Mouse (Mus musculus) midbrain, embryonic 10.5 days (tissue): ENCODE data around the gene Nfia. TPM values are rescaled to one million over a fixed set of nuclear protein-coding genes. Genes with fewer than 3 reads are reported as not detected.

Experiments used
- DNase-seq: peaks from one replicate; pipeline ENCODE4 v3.0.0-alpha.2; 2017; ENCODE audit warnings: low spot score
- H3K27ac ChIP-seq: fragments of 300-500 bp; sonication (generic); replicated peaks from 2 replicates; pipeline ENCODE4 v1.5.1; 2016; ENCODE audit warnings: mild to moderate bottlenecking
- H3K27me3 ChIP-seq: fragments of 300-500 bp; sonication (generic); 2 replicates; pipeline ENCODE4 v1.6.1; 2016; ENCODE audit warnings: low read depth, mild to moderate bottlenecking; ENCODE audit not compliant: poor library complexity, severe bottlenecking
- H3K36me3 ChIP-seq: fragments of 300-500 bp; sonication (generic); 2 replicates; pipeline ENCODE4 v1.6.1; 2016; ENCODE audit warnings: mild to moderate bottlenecking, moderate library complexity
- H3K4me1 ChIP-seq: fragments of 300-500 bp; sonication (generic); 2 replicates; pipeline ENCODE4 v1.6.1; 2016
- H3K4me3 ChIP-seq: fragments of 300-500 bp; sonication (generic); 2 replicates; pipeline ENCODE4 v1.5.1; 2016; ENCODE audit warnings: mild to moderate bottlenecking, moderate library complexity
- H3K9me3 ChIP-seq: fragments of 300-500 bp; sonication (generic); replicated peaks from 2 replicates; pipeline ENCODE4 v1.6.1; 2016; ENCODE audit warnings: mild to moderate bottlenecking
- WGBS: fragments of 180-500 bp; shearing (Covaris S2); methylation state at CpG from one replicate; pipeline ENCODE4 v1.1.7; 2016; 5-methylcytosine and 5-hydroxymethylcytosine counted together
- polyA plus RNA-seq: library from polyadenylated mRNA; unstranded; fragments of >200 nt; fragmentation: Nextera tagmentation; extraction: Ambion mirVana; gene quantifications from 2 replicates; pipeline ENCODE4 v1.2.1, GENCODE M21; 2016

Nfia gene
- polyA plus RNA-seq, 1 experiment from 2014 or later: 5.9 TPM

DNA sequence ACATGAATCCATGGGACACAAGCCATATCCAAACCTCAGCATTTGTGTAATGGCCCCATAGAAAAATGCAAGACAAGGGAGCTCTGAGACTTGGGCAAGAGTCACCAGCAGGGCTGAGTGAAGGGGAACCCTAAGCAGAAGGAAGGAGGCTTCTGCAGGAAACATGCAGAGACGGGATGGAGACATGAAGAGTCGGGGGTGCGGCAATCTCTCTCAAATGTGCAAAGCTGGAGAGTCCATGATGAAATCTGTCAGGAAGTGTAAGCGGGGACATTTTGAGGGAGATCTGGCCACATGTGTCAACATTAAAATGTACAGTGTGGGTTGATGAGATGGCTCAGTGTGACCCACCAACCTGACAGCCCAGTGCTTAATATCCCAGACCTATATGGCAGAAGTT lies 361.5 kb downstream of the Nfia start:
- DNase-seq: no peak
- H3K9me3 ChIP-seq: no peaks in the 10 kb centered on the region
- WGBS: 94% methylated on average over 4 of the region's 4 CpGs
- H3K4me3 ChIP-seq: no peak overlapping the region
- H3K27ac ChIP-seq: no peak overlapping the region
- no peaks in the 10 kb centered on the region for H3K4me1 ChIP-seq
- no peaks in the 10 kb centered on the region for H3K27me3 ChIP-seq
- no peaks in the 10 kb centered on the region for H3K36me3 ChIP-seq

DNA sequence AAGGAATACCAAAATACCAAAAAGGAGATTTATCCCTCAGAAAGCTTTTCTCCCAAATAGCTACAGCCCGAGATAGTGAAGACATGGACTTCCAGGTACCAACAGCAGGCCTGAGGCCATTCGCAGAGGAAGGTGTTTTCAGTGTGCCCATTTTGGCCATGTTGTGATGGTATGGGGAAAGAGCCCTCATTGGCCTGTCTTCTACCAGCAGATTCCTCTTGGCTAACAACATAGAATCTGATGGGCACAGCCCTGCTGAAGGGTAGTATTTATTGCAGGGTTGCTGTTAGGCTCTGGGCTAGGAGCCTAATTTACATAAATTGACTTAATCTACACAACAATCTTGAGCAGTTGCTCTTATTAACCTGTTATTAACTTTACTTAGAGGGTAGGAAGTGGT lies 363.5 kb downstream of the Nfia start:
- H3K36me3 ChIP-seq: no peaks in the 10 kb centered on the region
- no peaks in the 10 kb centered on the region for H3K4me1 ChIP-seq
- DNase-seq: no peak
- 94% methylated on average over 2 of the region's 2 CpGs for WGBS
- H3K9me3 ChIP-seq: no peaks in the 10 kb centered on the region
- H3K4me3 ChIP-seq: no peak overlapping the region
- H3K27ac ChIP-seq: no peak overlapping the region
- H3K27me3 ChIP-seq: no peaks in the 10 kb centered on the region

DNA sequence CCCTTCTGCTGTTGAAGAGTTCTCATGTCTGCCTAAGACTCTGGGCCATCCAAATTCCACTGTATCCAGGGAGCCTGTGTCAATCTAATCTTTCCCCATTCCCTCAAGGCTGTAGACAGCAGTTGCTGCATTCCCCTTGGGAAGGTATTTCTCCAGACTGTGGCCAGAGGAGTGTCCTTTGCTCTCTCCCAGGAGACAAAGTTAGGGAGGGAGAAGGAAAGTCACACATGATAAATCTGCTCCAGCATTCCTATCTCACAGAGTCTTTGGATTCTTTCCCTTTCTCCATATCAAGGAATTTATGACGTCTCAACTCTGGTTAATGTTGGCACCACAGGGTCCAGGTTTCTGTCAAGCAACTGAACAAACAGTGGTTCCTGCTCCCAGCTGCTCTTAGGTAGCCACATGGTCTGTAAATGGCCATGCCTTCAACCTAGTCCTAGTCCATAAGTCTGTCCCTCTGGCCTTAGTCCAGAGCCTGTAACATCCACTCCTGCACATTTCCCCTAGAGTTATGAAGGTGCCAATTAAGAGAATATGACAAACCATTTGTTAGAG lies 370.4 kb downstream of the Nfia start:
- H3K4me1 ChIP-seq: no peaks in the 10 kb centered on the region
- H3K36me3 ChIP-seq: no peaks in the 10 kb centered on the region
- no peak overlapping the region for H3K27ac ChIP-seq
- no peak for DNase-seq
- H3K4me3 ChIP-seq: no peak overlapping the region
- no peaks in the 10 kb centered on the region for H3K27me3 ChIP-seq
- 91% methylated on average over 1 of the region's 1 CpGs for WGBS
- no peaks in the 10 kb centered on the region for H3K9me3 ChIP-seq

DNA sequence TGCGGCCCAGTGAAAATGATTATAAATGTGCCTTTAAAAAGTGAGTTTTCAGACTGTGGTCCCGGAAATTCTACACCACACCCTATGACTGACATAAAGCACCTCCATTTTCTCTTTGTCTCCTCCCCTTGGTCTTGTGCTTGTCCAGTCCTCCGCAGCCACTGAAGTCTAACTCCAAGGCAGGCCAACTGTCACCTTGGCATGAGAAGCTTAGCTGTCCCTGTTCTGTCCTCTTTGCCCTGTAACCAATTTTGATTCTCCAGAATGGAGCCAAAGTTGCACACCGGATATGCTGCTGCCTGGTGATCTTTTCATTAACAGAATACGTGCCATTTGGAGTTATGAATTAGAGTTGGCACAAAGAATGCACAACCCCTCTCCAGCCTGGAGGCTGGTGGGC lies 378.0 kb downstream of the Nfia start:
- Histone ChIP-seq H3K27ac (no peak overlapping the region), H3K9me3 (no peaks in the 10 kb centered on the region), H3K4me1 (no peaks in the 10 kb centered on the region), H3K27me3 (no peaks in the 10 kb centered on the region), H3K4me3 (no peak overlapping the region), H3K36me3 (no peaks in the 10 kb centered on the region)
- WGBS: 91% methylated on average over 5 of the region's 5 CpGs
- no peak for DNase-seq

DNA sequence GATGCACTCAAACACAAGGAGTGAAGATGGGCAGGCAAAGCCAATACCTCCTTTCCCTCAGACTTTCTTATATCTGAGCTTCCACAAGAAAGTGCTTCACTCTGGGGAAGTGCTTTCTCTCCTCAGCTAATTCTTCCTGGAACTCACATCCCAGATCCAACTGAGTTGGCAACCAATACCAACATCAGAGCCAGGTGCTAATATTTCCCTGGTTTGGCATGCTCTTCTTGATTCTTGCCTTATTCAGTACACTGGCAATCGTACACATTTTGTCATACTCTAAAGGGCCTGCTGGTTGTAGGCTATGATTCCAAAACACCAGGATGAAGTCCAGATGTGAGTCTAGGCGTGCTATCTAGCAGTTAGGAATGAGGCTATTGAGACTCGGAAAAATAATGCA lies 385.4 kb downstream of the Nfia start:
- Histone ChIP-seq H3K4me1 (no peaks in the 10 kb centered on the region), H3K4me3 (no peak overlapping the region), H3K9me3 (no peaks in the 10 kb centered on the region), H3K27me3 (no peaks in the 10 kb centered on the region), H3K27ac (no peak overlapping the region), H3K36me3 (no peaks in the 10 kb centered on the region)
- no peak for DNase-seq
- 88% methylated on average over 3 of the region's 3 CpGs for WGBS

DNA sequence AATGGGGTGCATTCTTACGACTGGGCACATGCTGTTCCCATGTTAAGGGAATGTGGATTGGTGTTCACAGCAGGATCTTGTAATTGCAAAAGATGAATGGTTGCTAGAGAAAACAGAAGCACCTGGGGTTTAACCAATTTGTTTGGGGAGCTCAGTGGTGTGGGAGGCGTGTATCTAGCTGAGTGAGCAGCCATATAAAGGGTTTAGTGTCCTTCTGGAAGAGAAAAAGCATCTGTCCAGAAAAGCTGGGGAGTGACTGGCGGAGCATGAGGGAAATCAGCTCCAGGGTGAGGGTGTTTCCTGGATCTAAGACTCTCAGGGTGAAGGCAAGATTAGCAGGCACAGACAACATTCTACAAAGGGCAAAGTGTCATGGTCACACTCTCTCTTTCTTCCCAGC lies 393.8 kb downstream of the Nfia start:
- no peak for DNase-seq
- 58% methylated on average over 3 of the region's 3 CpGs for WGBS
- Histone ChIP-seq H3K27me3 (no peaks in the 10 kb centered on the region), H3K36me3 (no peaks in the 10 kb centered on the region), H3K27ac (no peak overlapping the region), H3K4me3 (no peak overlapping the region), H3K4me1 (0 out of 2 replicates have a peak, but pooled peaks cover 5% of the 10 kb centered on the region), H3K9me3 (no peaks in the 10 kb centered on the region)

Other genes starting within 250 kb of the Nfia start
- 2.7 and 3.9 TPM in 2 replicates for gene E130114P18Rik, start 5.3 kb downstream of the Nfia start, polyA plus RNA-seq